Mouse (Mus musculus) hematopoietic stem cell, adult 5-6 weeks (primary cell): Measurements from ENCODE around the gene Rrp1. TPM values are rescaled to one million over a fixed set of nuclear protein-coding genes. Genes with fewer than 3 reads are reported as not detected.
A peak's percentile ranks its signal among the peaks of the same experiment; 100 is the strongest.

ENCODE experiments used
- ATAC-seq, 2 experiments: fragments of 125-278 bp in 1 of 2; replicated peaks in 1 of 2; 2 replicates each; pipeline ENCODE4 v1.8.0; 2016 to 2017; ENCODE audit warnings: inconsistent platforms in 2 of 2, mild to moderate bottlenecking in 2 of 2, moderate number of reproducible peaks in 2 of 2, low read depth in 1 of 2, moderate TSS enrichment in 1 of 2; ENCODE audit not compliant: low FRiP score in 2 of 2, poor library complexity in 2 of 2, severe bottlenecking in 2 of 2, insufficient read depth in 1 of 2, low TSS enrichment in 1 of 2
- total RNA-seq: library from RNA; stranded (forward); fragments of 172-1452, 232-1000 nt; gene quantifications from 2 replicates; pipeline ENCODE4 v1.2.3, GENCODE M21; 2017

Rrp1 gene
- total RNA-seq, 1 experiment from 2014 or later, result 472 TPM

DNA sequence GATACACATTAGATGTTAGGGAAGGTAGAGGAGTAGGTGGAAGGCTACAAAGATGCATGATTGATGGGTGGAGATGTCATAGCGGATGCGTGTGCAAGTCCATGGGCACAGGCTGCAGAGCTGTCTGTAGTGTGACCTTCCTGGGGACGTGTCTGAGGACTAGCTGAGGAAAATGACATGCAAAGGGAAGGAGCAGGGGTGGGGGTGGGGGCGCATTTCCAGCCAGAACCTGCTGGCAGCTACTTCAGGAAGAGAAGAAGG lies 16.3 kb downstream of the Rrp1 start:
- no peak for ATAC-seq

GRCm38 (mm10) chr10:78395819-78396624 lies 16.8 kb downstream of the Rrp1 start:
- ATAC-seq, result peak; percentile 67 to 79

- no peak for ATAC-seq
Observed at GRCm38 (mm10) chr10:78395377-78395776, 17.5 kb downstream of the Rrp1 start.

- peak; percentile 53 to 70 for ATAC-seq
Observed at GRCm38 (mm10) chr10:78392072-78392471, 20.8 kb downstream of the Rrp1 start.

- ATAC-seq, result no peak
Observed at GRCm38 (mm10) chr10:78390982-78391470, 21.8 kb downstream of the Rrp1 start.

GRCm38 (mm10) chr10:78388216-78388980 lies 24.4 kb downstream of the Rrp1 start:
- ATAC-seq, result no peak

DNA sequence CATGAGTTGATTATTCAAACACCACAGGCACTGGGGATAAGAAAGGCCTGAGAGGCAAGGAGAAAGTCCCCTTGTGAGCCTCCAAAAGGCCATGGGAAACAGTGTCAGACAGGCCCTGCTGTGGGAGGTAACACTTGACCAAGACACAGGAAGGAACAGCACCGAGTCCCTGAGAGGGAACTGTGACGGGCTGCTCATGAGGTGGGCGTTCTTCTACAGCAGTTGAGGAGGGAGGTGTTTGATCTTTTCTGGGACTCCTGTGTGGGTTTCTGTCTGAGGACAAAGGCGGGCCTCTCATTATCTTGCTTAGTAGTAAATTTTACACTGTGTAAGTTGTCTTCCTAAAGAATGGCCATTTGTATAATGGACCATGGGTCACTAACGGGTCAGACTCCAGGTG lies 27.3 kb downstream of the Rrp1 start:
- no peak for ATAC-seq

DNA sequence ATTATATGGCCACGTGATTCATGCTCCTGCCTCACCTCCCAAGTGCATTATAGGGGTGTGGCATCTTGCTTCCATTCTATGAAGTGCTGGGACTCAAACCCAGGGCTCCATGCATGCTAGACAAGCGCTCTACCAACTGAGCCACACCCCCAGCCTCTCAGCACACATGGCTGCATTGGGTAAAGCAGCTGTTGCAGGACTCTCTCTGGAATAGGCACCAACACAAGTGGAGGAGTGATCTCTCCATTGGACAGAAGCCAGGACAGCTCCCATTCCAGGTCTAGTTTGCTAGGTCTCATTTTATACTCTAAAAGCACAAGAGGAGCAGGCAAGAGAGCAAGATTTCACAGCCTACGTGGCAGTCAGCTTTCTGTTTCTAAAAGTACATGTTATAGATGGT lies 29.3 kb downstream of the Rrp1 start:
- no peak for ATAC-seq

GRCm38 (mm10) chr10:78378516-78378915 lies 34.3 kb downstream of the Rrp1 start:
- ATAC-seq, result no peak

DNA sequence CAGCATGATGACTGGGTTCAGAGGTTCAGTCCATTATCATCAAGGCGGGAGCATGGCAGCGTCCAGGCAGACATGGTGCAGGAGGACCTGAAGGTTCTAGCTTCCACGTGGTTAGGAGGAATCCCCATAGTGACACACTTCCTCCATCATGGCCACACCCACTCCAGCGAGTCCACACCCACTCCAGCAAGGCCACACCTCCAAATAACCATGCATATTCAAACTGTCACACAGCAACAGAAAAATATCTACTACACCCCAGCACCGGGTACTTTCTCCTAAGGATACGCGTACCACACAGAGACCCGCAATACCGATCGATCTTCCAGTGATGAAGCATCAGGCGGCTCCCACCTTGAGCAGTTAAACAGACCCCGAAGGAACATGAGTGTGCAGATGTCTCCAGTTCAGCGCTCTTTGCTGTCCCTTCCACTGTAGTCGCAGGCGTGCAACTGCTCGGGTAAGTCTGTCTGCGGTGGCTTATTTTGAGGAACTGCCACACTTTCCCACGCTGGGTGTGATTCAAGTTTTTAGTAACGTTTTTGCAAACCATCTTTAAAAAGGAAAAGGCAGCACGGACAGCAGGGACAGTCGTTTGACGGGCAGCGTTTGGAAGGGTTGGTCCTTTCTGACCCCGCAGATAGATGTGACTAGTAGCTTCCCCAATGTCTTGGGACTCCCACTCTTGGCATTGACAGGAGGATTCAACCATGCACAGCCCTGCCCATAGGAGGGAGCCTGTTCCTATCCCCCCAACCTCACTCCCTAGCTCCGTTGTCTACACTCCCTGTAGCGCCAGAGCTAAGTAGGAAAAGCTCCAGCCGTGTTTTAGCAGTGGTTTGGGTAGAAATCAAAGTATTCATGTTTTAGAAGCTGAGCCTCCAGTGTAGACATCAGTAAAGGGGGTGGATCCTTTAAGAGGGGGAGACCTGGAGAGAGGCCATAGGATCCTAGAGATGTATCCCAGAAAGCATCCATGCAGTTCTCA lies 39.9 kb downstream of the Rrp1 start:
- ATAC-seq, result peak; percentile 88 to 92

- no peak for ATAC-seq
Observed at GRCm38 (mm10) chr10:78371746-78372145, 41.1 kb downstream of the Rrp1 start.

DNA sequence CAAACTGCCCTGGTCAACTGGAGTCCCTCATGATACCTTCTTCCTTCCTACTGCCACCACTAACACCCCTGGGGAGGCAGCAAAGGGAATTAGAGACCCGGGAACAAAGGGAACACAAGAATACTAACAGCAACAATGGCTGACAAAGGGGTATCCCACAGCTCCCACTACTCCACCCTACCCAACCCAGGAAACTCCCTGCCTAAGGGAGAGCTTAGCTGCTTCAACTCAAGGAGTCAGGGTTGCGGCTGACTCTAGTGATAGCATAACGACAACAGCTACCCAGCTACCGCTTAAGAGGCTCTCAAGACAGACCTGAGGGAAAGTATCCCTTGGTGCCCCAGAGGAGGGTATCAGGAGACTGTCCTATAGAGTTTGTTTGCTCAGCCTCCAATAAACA lies 45.3 kb downstream of the Rrp1 start:
- ATAC-seq, result no peak

GRCm38 (mm10) chr10:78366851-78367312 lies 46.0 kb downstream of the Rrp1 start:
- ATAC-seq, result peak; percentile 58 to 74

DNA sequence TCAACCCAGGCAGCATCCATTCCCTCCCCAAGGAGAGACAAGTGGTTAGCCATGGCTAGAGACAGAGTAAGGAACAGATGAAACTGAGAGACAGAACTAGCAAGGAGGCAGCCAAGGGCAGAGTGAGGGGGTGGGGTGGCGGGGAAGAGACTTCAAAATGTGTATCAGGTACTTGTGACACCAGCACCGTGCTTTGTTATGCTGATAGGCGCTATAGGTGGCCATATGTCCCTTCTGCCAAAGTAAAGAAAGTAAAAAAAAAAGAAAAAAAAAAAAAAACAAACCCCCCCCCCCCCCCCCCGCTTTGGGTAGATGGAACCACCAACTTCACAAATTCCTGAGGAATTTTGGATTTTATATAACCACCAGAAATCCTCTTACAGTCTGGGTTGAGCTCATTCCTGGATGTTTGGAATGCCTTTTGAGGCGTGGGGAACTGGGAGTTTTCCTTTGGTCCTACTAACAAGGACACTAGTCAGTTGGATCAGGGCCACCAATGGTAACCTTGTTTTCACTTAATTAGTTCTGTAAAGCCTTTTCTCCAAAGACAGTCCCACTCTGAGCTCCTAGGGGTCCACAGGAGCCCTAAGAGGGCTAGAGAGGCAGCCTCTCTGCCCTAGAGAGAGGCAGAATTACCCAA lies 46.5 kb downstream of the Rrp1 start:
- ATAC-seq, result peak in 1 of 2 experiments; percentile 5; a peak in 1 of 4 replicates

- no peak for ATAC-seq
Observed at GRCm38 (mm10) chr10:78365555-78365954, 47.3 kb downstream of the Rrp1 start.

GRCm38 (mm10) chr10:78364106-78364505 lies 48.7 kb downstream of the Rrp1 start:
- ATAC-seq, result peak; percentile 90

- ATAC-seq, result no peak
Observed at GRCm38 (mm10) chr10:78363366-78363765, 49.5 kb downstream of the Rrp1 start.
